Mouse (Mus musculus): ENCODE measurements at regions not wholly inside any gene's neighbourhood (a gene's known extent, or its start where the extent isn't known, plus 50 kb on each side); places are given as distances from the start of the nearest gene placed in this dataset.

GRCm38 (mm10) chr9:85052526-85052925 lies 260.0 kb upstream of the Gm11114 start:
- no peak for DNase-seq (ENCODE audit: low read depth, low spot score)
- TF ChIP-seq MAFK (IDR thresholded peaks at IDR 0.05; ENCODE audit: insufficient read depth, low read depth, low read length) (no peak), HCFC1 (IDR thresholded peaks at IDR 0.05; ENCODE audit: borderline replicate concordance, insufficient read depth, low read length) (no peak), CHD2 (IDR thresholded peaks at IDR 0.05; ENCODE audit: low read depth, low read length) (no peak), ZC3H11A (IDR thresholded peaks at IDR 0.05; ENCODE audit: borderline replicate concordance, low read depth, low read length) (no peak), ZNF384 (IDR thresholded peaks at IDR 0.05; ENCODE audit: low read depth, low read length) (no peak)
- H3K36me3 ChIP-seq (ENCODE audit: control insufficient read depth, insufficient read depth, low read length, poor library complexity, severe bottlenecking), result no peaks in the 10 kb centered on the region
- H3K9ac ChIP-seq (ENCODE audit: insufficient read depth, low read depth, low read length, poor library complexity, severe bottlenecking), result no peak overlapping the region
- H3K4me3 ChIP-seq (ENCODE audit: insufficient read depth in 1 of 2, low read depth in 1 of 2, low read length in 2 of 2, poor library complexity in 1 of 2, severe bottlenecking in 1 of 2), result no peak overlapping the region
- no peak overlapping the region for H3K27ac ChIP-seq (ENCODE audit: insufficient read depth, low read depth, low read length, poor library complexity, severe bottlenecking)
- in situ Hi-C loops (cut with MboI; ENCODE audit: low sequenced_read_pairs in 2 of 2, unreplicated experiment in 2 of 2), result no loop called here
- no peaks in the 10 kb centered on the region for H3K9me3 ChIP-seq (ENCODE audit: control insufficient read depth, insufficient read depth, low read depth, low read length)
- no peaks in the 10 kb centered on the region for H3K4me1 ChIP-seq (ENCODE audit: control insufficient read depth in 2 of 2, insufficient read depth in 2 of 2, low read length in 2 of 2, poor library complexity in 1 of 2)

GRCm38 (mm10) chr9:85079975-85080374 lies 232.6 kb upstream of the Gm11114 start:
- in situ Hi-C loops (cut with MboI; ENCODE audit: low sequenced_read_pairs in 2 of 2, unreplicated experiment in 2 of 2), result no loop called here
- Histone ChIP-seq H3K4me3 (ENCODE audit: insufficient read depth in 1 of 2, low read depth in 1 of 2, low read length in 2 of 2, poor library complexity in 1 of 2, severe bottlenecking in 1 of 2) (no peak overlapping the region), H3K9ac (ENCODE audit: insufficient read depth, low read depth, low read length, poor library complexity, severe bottlenecking) (no peak overlapping the region), H3K36me3 (ENCODE audit: control insufficient read depth, insufficient read depth, low read length, poor library complexity, severe bottlenecking) (no peaks in the 10 kb centered on the region), H3K4me1 (ENCODE audit: control insufficient read depth in 2 of 2, insufficient read depth in 2 of 2, low read length in 2 of 2, poor library complexity in 1 of 2) (no peaks in the 10 kb centered on the region), H3K27ac (ENCODE audit: insufficient read depth, low read depth, low read length, poor library complexity, severe bottlenecking) (no peak overlapping the region), H3K9me3 (ENCODE audit: control insufficient read depth, insufficient read depth, low read depth, low read length) (no peaks in the 10 kb centered on the region)
- DNase-seq (ENCODE audit: low read depth, low spot score), result no peak
- TF ChIP-seq ZC3H11A (IDR thresholded peaks at IDR 0.05; ENCODE audit: borderline replicate concordance, low read depth, low read length), result no peak
- TF ChIP-seq ZNF384 (IDR thresholded peaks at IDR 0.05; ENCODE audit: low read depth, low read length), result no peak
- TF ChIP-seq MAFK (IDR thresholded peaks at IDR 0.05; ENCODE audit: insufficient read depth, low read depth, low read length), result no peak
- TF ChIP-seq HCFC1 (IDR thresholded peaks at IDR 0.05; ENCODE audit: borderline replicate concordance, insufficient read depth, low read length), result no peak
- no peak for TF ChIP-seq CHD2 (IDR thresholded peaks at IDR 0.05; ENCODE audit: low read depth, low read length)

- no peak for DNase-seq (ENCODE audit: low read depth, low spot score)
- no peak for TF ChIP-seq CHD2 (IDR thresholded peaks at IDR 0.05; ENCODE audit: low read depth, low read length)
- TF ChIP-seq ZC3H11A (IDR thresholded peaks at IDR 0.05; ENCODE audit: borderline replicate concordance, low read depth, low read length), result no peak
- no peak for TF ChIP-seq MAFK (IDR thresholded peaks at IDR 0.05; ENCODE audit: insufficient read depth, low read depth, low read length)
- TF ChIP-seq ZNF384 (IDR thresholded peaks at IDR 0.05; ENCODE audit: low read depth, low read length), result no peak
- no peak for TF ChIP-seq HCFC1 (IDR thresholded peaks at IDR 0.05; ENCODE audit: borderline replicate concordance, insufficient read depth, low read length)
- Histone ChIP-seq H3K9ac (ENCODE audit: insufficient read depth, low read depth, low read length, poor library complexity, severe bottlenecking) (no peak overlapping the region), H3K27ac (ENCODE audit: insufficient read depth, low read depth, low read length, poor library complexity, severe bottlenecking) (no peak overlapping the region), H3K4me3 (ENCODE audit: insufficient read depth in 1 of 2, low read depth in 1 of 2, low read length in 2 of 2, poor library complexity in 1 of 2, severe bottlenecking in 1 of 2) (no peak overlapping the region), H3K9me3 (ENCODE audit: control insufficient read depth, insufficient read depth, low read depth, low read length) (no peaks in the 10 kb centered on the region), H3K36me3 (ENCODE audit: control insufficient read depth, insufficient read depth, low read length, poor library complexity, severe bottlenecking) (no peaks in the 10 kb centered on the region), H3K4me1 (ENCODE audit: control insufficient read depth in 2 of 2, insufficient read depth in 2 of 2, low read length in 2 of 2, poor library complexity in 1 of 2) (no peaks in the 10 kb centered on the region)
- in situ Hi-C loops (cut with MboI; ENCODE audit: low sequenced_read_pairs in 2 of 2, unreplicated experiment in 2 of 2), result no loop called here
These were observed 223.8 kb upstream of the Gm11114 start for GRCm38 (mm10) chr9:85088556-85089338.

- in situ Hi-C loops (cut with MboI; ENCODE audit: low sequenced_read_pairs in 2 of 2, unreplicated experiment in 2 of 2), result no loop called here
- H3K36me3 ChIP-seq (ENCODE audit: control insufficient read depth, insufficient read depth, low read length, poor library complexity, severe bottlenecking), result no peaks in the 10 kb centered on the region
- DNase-seq (ENCODE audit: low read depth, low spot score), result no peak
- no peaks in the 10 kb centered on the region for H3K9me3 ChIP-seq (ENCODE audit: control insufficient read depth, insufficient read depth, low read depth, low read length)
- H3K4me3 ChIP-seq (ENCODE audit: insufficient read depth in 1 of 2, low read depth in 1 of 2, low read length in 2 of 2, poor library complexity in 1 of 2, severe bottlenecking in 1 of 2), result no peak overlapping the region
- H3K4me1 ChIP-seq (ENCODE audit: control insufficient read depth in 2 of 2, insufficient read depth in 2 of 2, low read length in 2 of 2, poor library complexity in 1 of 2), result no peaks in the 10 kb centered on the region
- TF ChIP-seq ZNF384 (IDR thresholded peaks at IDR 0.05; ENCODE audit: low read depth, low read length) (no peak), ZC3H11A (IDR thresholded peaks at IDR 0.05; ENCODE audit: borderline replicate concordance, low read depth, low read length) (no peak), CHD2 (IDR thresholded peaks at IDR 0.05; ENCODE audit: low read depth, low read length) (no peak), MAFK (IDR thresholded peaks at IDR 0.05; ENCODE audit: insufficient read depth, low read depth, low read length) (no peak), HCFC1 (IDR thresholded peaks at IDR 0.05; ENCODE audit: borderline replicate concordance, insufficient read depth, low read length) (no peak)
- H3K27ac ChIP-seq (ENCODE audit: insufficient read depth, low read depth, low read length, poor library complexity, severe bottlenecking), result no peak overlapping the region
- H3K9ac ChIP-seq (ENCODE audit: insufficient read depth, low read depth, low read length, poor library complexity, severe bottlenecking), result no peak overlapping the region
These were observed 222.3 kb upstream of the Gm11114 start for GRCm38 (mm10) chr9:85090297-85090696.
